Mouse (Mus musculus): ENCODE data around the gene Pik3r3. TPM values are rescaled to one million over a fixed set of nuclear protein-coding genes. Genes with fewer than 3 reads are reported as not detected.
A peak's percentile ranks its signal among the peaks of the same experiment; 100 is the strongest.
"Not testable (repeated sequence)": the region's sequence is repeated elsewhere in the genome, so short reads cannot be mapped to it uniquely, and the experiment has no call there.

The Pik3r3 gene
- 28.4 and 32.6 TPM in 2 replicates for polyA plus RNA-seq (2012; rRNA removed)

- peak; percentile 62 for DNase-seq (ENCODE audit: low read depth)
Measured at GRCm38 (mm10) chr4:116221140-116221851, at the start of gene Pik3r3. Gene Pik3r3 (plus strand): TSS chr4:116221618.

- no peak for DNase-seq (ENCODE audit: low read depth)
Measured at GRCm38 (mm10) chr4:116173072-116173471, 48.3 kb upstream of the Pik3r3 start, which contains the start of the genes 1700042G07Rik and Gm49337. Gene 1700042G07Rik (plus strand): TSS chr4:116173372. Gene Gm49337 (plus strand): TSS chr4:116173384.

GRCm38 (mm10) chr4:116173752-116174151, 47.7 kb upstream of the Pik3r3 start:
- DNase-seq (ENCODE audit: low read depth), result no peak

GRCm38 (mm10) chr4:116174466-116175116, 46.8 kb upstream of the Pik3r3 start:
- no peak for DNase-seq (ENCODE audit: low read depth)

DNA sequence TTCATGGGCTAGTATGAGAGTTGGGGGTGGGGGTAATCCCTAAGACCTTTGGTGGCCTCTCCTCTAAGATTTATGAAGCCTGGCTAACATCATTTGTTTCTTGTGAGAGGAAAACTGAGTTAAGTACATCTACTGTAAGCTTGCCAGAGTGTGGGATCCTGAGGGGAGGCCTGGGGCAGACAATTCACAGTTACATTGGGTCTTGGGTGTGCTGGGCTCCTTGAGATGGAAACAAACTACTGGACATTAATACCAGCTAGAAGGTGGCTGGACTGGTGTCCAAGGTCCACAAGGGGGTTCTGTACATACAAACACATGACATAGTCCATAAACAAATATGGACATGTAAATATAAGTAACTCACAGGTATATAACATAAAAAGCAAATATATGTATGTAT, 46.3 kb upstream of the Pik3r3 start:
- no peak for DNase-seq (ENCODE audit: low read depth)

- DNase-seq (ENCODE audit: low read depth), result no peak
Measured at GRCm38 (mm10) chr4:116175711-116176542, 45.5 kb upstream of the Pik3r3 start.

DNA sequence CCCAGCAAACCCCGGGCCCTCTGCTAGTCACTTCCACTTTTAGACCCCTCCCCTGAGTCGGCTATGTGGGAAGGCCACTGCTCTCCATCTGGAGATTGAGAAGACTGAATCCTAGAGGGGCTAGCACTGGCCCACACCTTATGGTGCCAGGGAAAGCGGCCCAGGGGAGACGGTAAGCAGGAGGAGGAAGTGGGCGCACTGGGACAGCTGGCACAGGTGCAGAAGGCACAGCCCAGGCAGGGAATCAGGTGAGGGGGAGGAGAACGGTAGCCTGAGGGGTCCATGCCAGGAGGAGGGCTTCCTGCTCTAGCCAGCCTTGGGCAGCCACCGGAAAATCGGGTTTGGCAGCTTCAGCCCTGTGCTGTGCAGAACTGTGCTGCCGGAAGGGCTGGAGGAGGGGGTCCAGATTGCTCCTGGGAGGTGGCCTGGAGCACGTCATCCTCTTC, 44.9 kb upstream of the Pik3r3 start:
- no peak for DNase-seq (ENCODE audit: low read depth)

DNA sequence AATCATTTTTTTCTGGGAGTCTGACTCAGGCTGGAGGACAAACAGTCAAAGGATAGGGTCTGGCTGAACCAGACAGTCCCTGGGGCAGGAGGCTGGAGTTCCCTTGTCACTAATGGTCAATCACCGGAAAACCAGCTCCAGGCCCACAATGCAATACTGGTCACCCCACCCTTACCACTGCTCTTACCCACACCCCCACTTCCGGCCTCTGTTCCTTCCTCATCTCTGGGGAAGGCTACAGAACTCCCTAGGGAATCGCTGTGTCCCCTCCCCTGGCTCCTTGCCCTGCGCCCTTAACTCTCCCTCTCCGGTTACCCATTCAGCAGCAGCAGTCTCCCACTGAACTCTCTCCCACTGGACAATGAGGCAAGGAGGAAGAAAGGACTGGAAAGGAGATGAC, 44.3 kb upstream of the Pik3r3 start:
- no peak for DNase-seq (ENCODE audit: low read depth)

DNA sequence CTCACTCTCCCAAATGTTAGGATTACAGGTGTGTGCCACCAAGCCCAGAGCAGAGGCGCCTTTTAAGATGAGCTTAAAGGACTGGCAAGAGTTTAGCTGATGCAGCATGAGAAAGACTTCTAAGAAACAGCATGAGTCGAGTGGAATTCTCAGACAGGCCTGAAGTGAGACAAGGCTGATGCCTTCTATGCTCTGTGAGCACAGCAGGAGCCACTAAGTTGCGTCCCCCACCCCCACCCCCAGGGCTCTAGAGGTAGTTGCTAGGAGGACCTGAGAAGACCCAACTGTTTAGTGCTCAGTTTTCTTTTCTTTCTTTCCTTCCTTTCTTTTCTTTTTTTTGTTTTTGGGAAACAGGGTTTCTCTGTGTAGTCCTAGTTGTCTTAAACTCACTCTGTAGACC, 39.3 kb upstream of the Pik3r3 start:
- DNase-seq (ENCODE audit: low read depth), result no peak

- DNase-seq (ENCODE audit: low read depth), result no peak
Measured at GRCm38 (mm10) chr4:116182745-116183144, 38.7 kb upstream of the Pik3r3 start.

GRCm38 (mm10) chr4:116185083-116185482, 36.3 kb upstream of the Pik3r3 start:
- DNase-seq (ENCODE audit: low read depth), result no peak

DNA sequence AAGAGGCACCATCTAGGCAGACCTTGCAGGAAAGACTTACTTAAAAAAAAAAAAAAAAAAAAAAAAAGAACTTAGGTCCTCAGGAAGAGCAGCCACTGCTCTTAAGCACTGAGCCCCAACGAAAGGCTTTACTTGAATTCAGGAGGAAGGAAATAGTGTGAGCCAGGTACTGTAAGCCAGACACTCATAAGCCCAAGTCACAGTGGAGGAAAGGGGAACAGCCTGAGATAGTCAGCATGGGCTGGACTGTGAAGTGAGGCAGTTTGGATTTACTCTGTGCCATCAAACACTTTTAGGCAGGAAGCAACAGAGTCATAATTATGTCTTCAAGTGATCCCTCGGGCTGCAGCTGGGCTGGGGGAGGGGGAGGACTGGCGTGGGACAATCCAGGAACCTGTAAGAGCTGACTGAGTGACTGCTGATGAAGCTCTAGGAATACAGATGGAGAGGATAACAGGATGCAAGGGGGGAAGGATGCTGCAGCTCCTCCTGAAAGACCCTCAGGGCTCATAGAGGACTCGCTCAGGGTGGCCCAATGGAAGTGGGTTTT, 29.1 kb upstream of the Pik3r3 start:
- no peak for DNase-seq (ENCODE audit: low read depth)

DNA sequence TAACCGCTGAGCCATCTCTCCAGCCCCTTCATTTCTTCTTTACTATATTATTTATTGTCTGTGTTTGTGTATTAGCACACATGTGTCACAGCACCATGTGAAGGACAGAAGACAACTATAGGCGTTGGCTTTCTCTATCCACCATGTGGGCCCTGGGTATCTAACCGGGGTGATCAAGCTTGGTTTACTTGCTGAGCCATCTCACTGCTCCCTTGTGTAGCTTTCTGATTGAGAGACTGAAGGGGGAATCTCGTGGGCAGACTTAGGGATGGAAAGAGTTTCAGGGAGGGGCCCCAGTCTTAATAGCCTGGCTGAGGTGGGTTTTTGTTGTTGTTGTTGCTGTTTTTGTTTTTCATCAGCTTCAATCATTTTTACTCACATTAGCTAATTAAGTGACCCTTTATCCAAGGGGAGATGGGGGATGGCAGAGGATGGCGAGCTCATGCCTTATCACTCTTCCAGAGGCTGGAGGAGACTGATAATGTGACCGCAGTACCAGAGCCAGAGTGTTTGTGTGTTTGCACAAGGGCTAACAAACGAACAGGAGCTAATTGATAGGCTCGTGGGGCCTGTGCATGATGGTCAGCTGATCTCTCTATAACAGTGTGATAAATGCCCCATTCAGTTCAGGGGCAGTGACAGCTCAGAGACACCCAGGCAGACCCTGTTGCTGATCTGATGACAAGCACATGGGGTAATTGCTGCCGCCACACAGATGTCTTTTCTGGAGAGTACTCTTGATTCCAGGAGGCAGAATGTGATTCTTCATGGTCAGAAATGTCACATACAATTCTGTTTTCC, 27.6 kb upstream of the Pik3r3 start:
- no peak for DNase-seq (ENCODE audit: low read depth)

DNA sequence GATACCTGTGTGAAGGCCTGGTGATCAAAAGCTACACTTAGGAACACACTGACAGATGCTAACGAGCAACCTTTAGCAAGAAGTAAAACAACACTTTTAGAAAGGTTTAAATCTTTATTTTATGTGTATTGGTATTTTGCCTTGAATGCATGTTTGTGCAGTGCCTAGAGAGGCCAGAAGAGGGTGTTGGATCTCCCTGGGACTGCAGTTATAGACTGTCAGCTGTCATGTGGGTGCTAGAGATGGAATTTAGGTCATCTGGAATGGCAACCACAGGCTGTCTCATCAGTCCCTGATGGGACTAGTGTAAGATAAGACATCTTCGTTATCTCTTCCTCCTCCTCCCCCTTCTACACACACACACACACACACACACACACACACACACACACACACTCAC, 23.0 kb upstream of the Pik3r3 start:
- no peak for DNase-seq (ENCODE audit: low read depth)

GRCm38 (mm10) chr4:116204422-116204821, 17.0 kb upstream of the Pik3r3 start:
- no peak for DNase-seq (ENCODE audit: low read depth)

DNA sequence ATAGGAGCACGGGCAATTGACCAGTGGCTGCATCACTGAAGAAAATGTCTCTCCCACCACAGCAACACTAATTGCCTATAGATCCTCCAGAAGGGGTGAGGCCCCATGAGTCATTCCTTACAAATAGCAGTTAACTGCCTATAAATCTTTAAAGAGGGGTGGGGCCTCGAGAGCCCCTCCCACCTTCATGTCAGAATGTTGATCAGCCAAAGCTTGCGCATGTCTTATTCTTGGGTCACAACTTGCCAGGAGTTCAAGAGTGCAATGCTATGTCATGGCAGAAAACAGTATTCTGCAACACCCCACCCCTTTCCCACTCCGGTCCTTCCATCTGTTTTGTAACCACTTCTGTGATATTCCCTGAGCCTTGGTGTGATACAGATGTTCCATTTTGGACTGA, 14.9 kb upstream of the Pik3r3 start:
- no peak for DNase-seq (ENCODE audit: low read depth)

DNA sequence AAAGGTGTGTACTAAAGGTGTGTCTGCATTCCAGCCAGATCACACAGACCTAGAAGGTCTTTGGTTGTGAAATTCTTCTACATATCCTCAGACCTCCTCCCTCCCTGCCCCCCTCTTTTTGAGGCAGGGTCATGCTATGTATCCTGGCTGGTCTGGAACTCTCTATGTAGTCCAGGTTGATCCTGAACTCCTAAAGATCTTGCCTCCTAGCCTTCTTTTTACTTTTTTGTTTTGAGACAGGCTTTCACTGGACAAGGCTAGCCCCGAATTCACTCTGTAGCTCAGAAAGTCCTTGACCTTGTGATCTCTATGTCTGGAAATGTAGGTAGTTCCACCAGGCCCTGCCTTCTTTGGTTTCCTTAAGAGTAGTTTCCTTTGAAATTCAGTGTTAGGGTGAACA, 12.5 kb upstream of the Pik3r3 start:
- DNase-seq (ENCODE audit: low read depth), result no peak

GRCm38 (mm10) chr4:116215895-116216605, 5.4 kb upstream of the Pik3r3 start:
- no peak for DNase-seq (ENCODE audit: low read depth)

GRCm38 (mm10) chr4:116217046-116217445, 4.4 kb upstream of the Pik3r3 start:
- DNase-seq (ENCODE audit: low read depth), result no peak

- not testable (repeated sequence) for DNase-seq (ENCODE audit: low read depth)
Measured at GRCm38 (mm10) chr4:116217661-116218060, 3.8 kb upstream of the Pik3r3 start.

- no peak for DNase-seq (ENCODE audit: low read depth)
Measured at GRCm38 (mm10) chr4:116219056-116219455, 2.4 kb upstream of the Pik3r3 start.
